16 mouse cellular contexts compared by ENCODE assay signal in the genomic region with DNA sequence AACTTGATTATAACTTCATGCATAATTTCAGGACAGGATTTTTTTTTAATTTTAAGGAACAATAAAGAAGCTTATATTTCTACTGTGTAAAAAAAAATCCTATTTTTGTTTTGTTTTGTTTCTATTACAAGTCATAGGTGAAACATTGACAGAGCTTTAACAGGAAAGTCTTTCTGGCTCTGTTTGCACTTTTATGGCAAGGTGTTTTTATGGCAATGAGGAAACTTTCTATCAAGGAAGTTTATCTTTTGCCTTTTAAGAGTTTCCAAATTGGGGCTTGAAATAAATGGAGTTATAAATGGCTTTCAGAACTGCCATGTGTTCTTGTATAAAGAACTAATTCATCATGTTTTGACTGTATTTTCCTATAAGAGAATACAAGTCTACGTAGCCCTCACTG.
"Had no signal": no experiment of that assay in that cellular context is flagged by ENCODE, and none has a peak within 500 bp of the region (broad histone marks: within the 10 kb centered on the region; RNA-seq: fewer than 3 reads in every experiment).

No protein-coding gene starts in this region.

- DNase-seq: retina, postnatal 1 day; right cerebral cortex, adult 18-20 months; right cerebral cortex, postnatal 14 days; right cerebral cortex, postnatal 25 days; right cerebral cortex, postnatal 4 days; spleen, adult 18-20 months; thymus, adult 18-20 months; thymus, adult 2 months; thymus, postnatal 14 days; thymus, postnatal 25 days; thymus, postnatal 36 days; thymus, postnatal 4 days had no signal

- H3K9ac ChIP-seq: neural tube, embryonic 13.5 days; neural tube, embryonic 15.5 days; stomach, embryonic 15.5 days had no signal

- H3K36me3 ChIP-seq: neural tube, embryonic 13.5 days; neural tube, embryonic 15.5 days; stomach, embryonic 15.5 days had no signal

- H3K4me1 ChIP-seq: neural tube, embryonic 13.5 days; neural tube, embryonic 15.5 days; stomach, embryonic 15.5 days had no signal

- H3K27me3 ChIP-seq: neural tube, embryonic 13.5 days; neural tube, embryonic 15.5 days; stomach, embryonic 15.5 days had no signal

- H3K9me3 ChIP-seq: neural tube, embryonic 13.5 days; neural tube, embryonic 15.5 days; stomach, embryonic 15.5 days had no signal

- H3K4me2 ChIP-seq: neural tube, embryonic 13.5 days; neural tube, embryonic 15.5 days; stomach, embryonic 15.5 days had no signal

- H3K4me3 ChIP-seq: neural tube, embryonic 13.5 days; neural tube, embryonic 15.5 days; stomach, embryonic 15.5 days had no signal

- H3K27ac ChIP-seq: neural tube, embryonic 13.5 days; neural tube, embryonic 15.5 days; stomach, embryonic 15.5 days; stomach, postnatal 0 days had no signal
